ENCODE assay signal across 25 mouse cellular contexts in genomic region chr6:49099086-49099485, GRCm38 (mm10). TPM values are rescaled to one million over a fixed set of nuclear protein-coding genes. Genes with fewer than 3 reads are reported as not detected.
DNase-seq lines count a peak whose midpoint lies in the region; TF ChIP-seq lines count a peak whose summit lies in the region.
"Had no signal": no experiment of that assay in that cellular context is flagged by ENCODE, and none has a peak within 500 bp of the region (broad histone marks: within the 10 kb centered on the region; RNA-seq: fewer than 3 reads in every experiment).

No protein-coding gene starts in this region.

- peak overlapping the region; percentile 38; the same call in 1 of the 2 replicates for H3K27ac ChIP-seq in ES-E14 (ENCODE audit: insufficient read depth, low read depth, low read length, poor library complexity, severe bottlenecking)
- H3K27ac ChIP-seq: embryonic facial prominence, embryonic 10.5 days; embryonic facial prominence, embryonic 13.5 days; forebrain, embryonic 12.5 days; forebrain, embryonic 15.5 days; hindbrain, embryonic 14.5 days; hindbrain, postnatal 0 days had no signal

- H3K4me1 ChIP-seq in E14TG2a.4 (replicated peaks; ENCODE audit: low read depth, low read length): peaks cover 81% of the 10 kb centered on the region
- H3K4me1 ChIP-seq in ES-E14 (ENCODE audit: control insufficient read depth in 2 of 2, insufficient read depth in 2 of 2, low read length in 2 of 2, poor library complexity in 1 of 2): peaks cover 18 to 19% of the 10 kb centered on the region in 2 experiments
- H3K4me1 ChIP-seq: embryonic facial prominence, embryonic 10.5 days had no signal

- H3K9me3 ChIP-seq in E14TG2a.4 (ENCODE audit: low read length): no peaks in the 10 kb centered on the region
- H3K9me3 ChIP-seq in ES-E14 (ENCODE audit: control insufficient read depth, insufficient read depth, low read depth, low read length): no peaks in the 10 kb centered on the region
- H3K9me3 ChIP-seq: embryonic facial prominence, embryonic 10.5 days; embryonic facial prominence, embryonic 13.5 days; forebrain, embryonic 12.5 days; forebrain, embryonic 15.5 days; G1E had no signal

- intact Hi-C loops in heart, postnatal 10 days (cut with DNase I): no loop called here

- H3K27me3 ChIP-seq in E14TG2a.4 (ENCODE audit: insufficient read depth, low read length): no peaks in the 10 kb centered on the region
- H3K27me3 ChIP-seq: embryonic facial prominence, embryonic 13.5 days; forebrain, embryonic 12.5 days; forebrain, embryonic 15.5 days; Patski had no signal

- H3K4me3 ChIP-seq in E14TG2a.4 (replicated peaks; ENCODE audit: low read length) (0 out of 2 replicates have a peak overlapping the region, but pooled peaks have one; percentile 5), ES-E14 (ENCODE audit: insufficient read depth in 1 of 2, low read depth in 1 of 2, low read length in 2 of 2, poor library complexity in 1 of 2, severe bottlenecking in 1 of 2) (no peak overlapping the region)
- H3K4me3 ChIP-seq: embryonic facial prominence, embryonic 10.5 days; embryonic facial prominence, embryonic 13.5 days; erythroblast, embryonic 14.5 days; forebrain, embryonic 12.5 days; forebrain, embryonic 15.5 days had no signal

- H3K9ac ChIP-seq in ES-E14 (ENCODE audit: insufficient read depth, low read depth, low read length, poor library complexity, severe bottlenecking): no peak overlapping the region
- H3K9ac ChIP-seq: embryonic facial prominence, embryonic 13.5 days; forebrain, embryonic 12.5 days; forebrain, embryonic 15.5 days; hindbrain, embryonic 14.5 days had no signal

- DNase-seq in heart, adult 11 months: peak; percentile 63
- DNase-seq in heart, postnatal 10 days: no peak
- peak; percentile 73 for DNase-seq in ES-E14 (ENCODE audit: low read depth, low spot score)
- DNase-seq in ZHBTc4 (ENCODE audit: low read depth, low spot score): peak; percentile 94
- no peak for DNase-seq in yolk sac, embryonic 10.5 days (ENCODE audit: low spot score)
- no peak for DNase-seq in right cerebral cortex, adult 2 months (ENCODE audit: low spot score in 2 of 2)
- DNase-seq: adrenal gland, postnatal 10 days; cerebellum, adult 11 months; cerebellum, adult 8-10 months; cerebellum, postnatal 10 days; cerebellum, postnatal 36 days; embryo, embryonic 11 days; gastrocnemius, postnatal 36 days; heart, postnatal 4 days; kidney, adult 18-20 months had no signal

- H3K36me3 ChIP-seq in E14TG2a.4 (ENCODE audit: insufficient read depth, low read length) (peaks cover 74% of the 10 kb centered on the region), ES-E14 (ENCODE audit: control insufficient read depth, insufficient read depth, low read length, poor library complexity, severe bottlenecking) (peaks cover 15% of the 10 kb centered on the region; the same call in 1 of the 2 replicates)

- no peak for TF ChIP-seq CTCF in E14TG2a.4 (conservative IDR thresholded peaks at IDR 0.05; ENCODE audit: low read length)

- in situ Hi-C loops in ES-E14 (cut with MboI; ENCODE audit: low sequenced_read_pairs in 2 of 2, unreplicated experiment in 2 of 2): no loop called here

TF ChIP-seq in ES-E14, 5 proteins besides CTCF, POLR2A, EP300 and RAD21:
- TF ChIP-seq HCFC1 (IDR thresholded peaks at IDR 0.05; ENCODE audit: borderline replicate concordance, insufficient read depth, low read length): peak; percentile 46; the same call in 1 of the 2 replicates
- no peak for TF ChIP-seq MAFK (IDR thresholded peaks at IDR 0.05; ENCODE audit: insufficient read depth, low read depth, low read length)
TF ChIP-seq in ES-E14: peak in this region for 1.

RNA-seq across cellular contexts. Expression of gene Malsu1, which starts 25.5 kb away (rescaled TPM):
- 10 to 100 TPM; 33.1 to 35.1 TPM for total RNA-seq in heart, postnatal 10 days (2021)
- 27.3 and 28.8 TPM in 2 replicates for total RNA-seq in ES-E14 (2012; rRNA removed)

Comparison
In these comparisons a context has a peak if more than half of its experiments do, and no peak if none do; other contexts are left out.
1. DNase-seq: peak in heart, adult 11 months (single experiment), ES-E14 (single experiment) and ZHBTc4 (single experiment); none in heart, postnatal 10 days (0 of 2), yolk sac, embryonic 10.5 days (single experiment) and right cerebral cortex, adult 2 months (0 of 2).